7 mouse cellular contexts compared by ENCODE assay signal in genomic region chr8:11498281-11498680, GRCm38 (mm10). TPM values are rescaled to one million over a fixed set of nuclear protein-coding genes. Genes with fewer than 3 reads are reported as not detected.
DNase-seq lines count a peak whose midpoint lies in the region; ATAC-seq and TF ChIP-seq lines count a peak whose summit lies in the region.

No protein-coding gene starts in this region.

- DNase-seq in stomach, postnatal 0 days (ENCODE audit: low spot score), result no peak
- DNase-seq in ovary, adult 18-20 months (ENCODE audit: low spot score), result no peak
- no peak for DNase-seq in gastrocnemius, postnatal 10 days

- no peaks in the 10 kb centered on the region for H3K27me3 ChIP-seq in megakaryocyte, embryonic 14.5 days (replicated peaks)
- H3K27me3 ChIP-seq in forebrain, embryonic 15.5 days, result 0 out of 2 replicates have a peak, but pooled peaks cover 9% of the 10 kb centered on the region
- H3K27me3 ChIP-seq in liver, embryonic 16.5 days (ENCODE audit: control insufficient read depth, insufficient read depth, low read depth, low read length), result no peaks in the 10 kb centered on the region
- H3K27me3 ChIP-seq in stomach, postnatal 0 days (ENCODE audit: control insufficient read depth, insufficient read depth, low read length), result no peaks in the 10 kb centered on the region

- no peak overlapping the region for H3K27ac ChIP-seq in forebrain, embryonic 15.5 days (replicated peaks)
- H3K27ac ChIP-seq in liver, embryonic 16.5 days (ENCODE audit: low read length), result no peak overlapping the region
- H3K27ac ChIP-seq in stomach, postnatal 0 days (replicated peaks), result no peak overlapping the region

- H3K36me3 ChIP-seq in megakaryocyte, embryonic 14.5 days (replicated peaks; ENCODE audit: low read length), result peaks cover 28% of the 10 kb centered on the region
- H3K36me3 ChIP-seq in forebrain, embryonic 15.5 days, result peaks cover 7% of the 10 kb centered on the region; the same call in 1 of the 2 replicates
- no peaks in the 10 kb centered on the region; the same call in 1 of the 2 replicates for H3K36me3 ChIP-seq in liver, embryonic 16.5 days (ENCODE audit: control insufficient read depth, insufficient read depth)
- H3K36me3 ChIP-seq in stomach, postnatal 0 days (ENCODE audit: control insufficient read depth, insufficient read depth, low read length), result 0 out of 2 replicates have a peak, but pooled peaks cover 2% of the 10 kb centered on the region

- TF ChIP-seq CTCF in stomach, postnatal 0 days (IDR thresholded peaks at IDR 0.05; ENCODE audit: low read depth), result no peak

- H3K9ac ChIP-seq in forebrain, embryonic 15.5 days (replicated peaks), result peak overlapping the region; percentile 85; the same call in 1 of the 2 replicates
- H3K9ac ChIP-seq in liver, embryonic 16.5 days (ENCODE audit: low read depth, low read length), result peak overlapping the region; percentile 82
- no peak overlapping the region for H3K9ac ChIP-seq in stomach, postnatal 0 days (ENCODE audit: low read length)

- H3K9me3 ChIP-seq in megakaryocyte, embryonic 14.5 days, result no peaks in the 10 kb centered on the region
- no peaks in the 10 kb centered on the region for H3K9me3 ChIP-seq in forebrain, embryonic 15.5 days
- no peaks in the 10 kb centered on the region for H3K9me3 ChIP-seq in liver, embryonic 16.5 days (replicated peaks; ENCODE audit: control insufficient read depth, low read length)
- no peaks in the 10 kb centered on the region for H3K9me3 ChIP-seq in stomach, postnatal 0 days (ENCODE audit: control insufficient read depth, low read length)

- 81% methylated on average over 12 of the region's 12 CpGs for WGBS in forebrain, embryonic 15.5 days
- WGBS in liver, embryonic 16.5 days (ENCODE audit: insufficient replicate concordance), result 61% methylated on average over 12 of the region's 12 CpGs
- 52% methylated on average over 12 of the region's 12 CpGs for WGBS in stomach, postnatal 0 days

- peak overlapping the region; percentile 78 for H3K4me2 ChIP-seq in forebrain, embryonic 15.5 days (replicated peaks)
- peak overlapping the region; percentile 83 for H3K4me2 ChIP-seq in liver, embryonic 16.5 days (ENCODE audit: low read depth, low read length)
- H3K4me2 ChIP-seq in stomach, postnatal 0 days (replicated peaks; ENCODE audit: low read depth), result peak overlapping the region; percentile 73

- peaks cover 50% of the 10 kb centered on the region for H3K4me1 ChIP-seq in megakaryocyte, embryonic 14.5 days
- peaks cover 19% of the 10 kb centered on the region for H3K4me1 ChIP-seq in forebrain, embryonic 15.5 days
- peaks cover 16% of the 10 kb centered on the region for H3K4me1 ChIP-seq in liver, embryonic 16.5 days (ENCODE audit: control insufficient read depth, low read depth, low read length)
- no peaks in the 10 kb centered on the region for H3K4me1 ChIP-seq in stomach, postnatal 0 days (replicated peaks; ENCODE audit: control insufficient read depth, insufficient read depth)

- no peak for ATAC-seq in megakaryocyte, adult 5-6 weeks (ENCODE audit: poor library complexity, severe bottlenecking)
- no peak for ATAC-seq in forebrain, embryonic 15.5 days (replicated peaks)
- no peak for ATAC-seq in liver, embryonic 16.5 days (ENCODE audit: low read depth)
- no peak for ATAC-seq in stomach, postnatal 0 days (ENCODE audit: low FRiP score, low TSS enrichment)

- peak overlapping the region; percentile 97 for H3K4me3 ChIP-seq in megakaryocyte, embryonic 14.5 days (replicated peaks)
- H3K4me3 ChIP-seq in forebrain, embryonic 15.5 days, result peak overlapping the region; percentile 89
- H3K4me3 ChIP-seq in liver, embryonic 16.5 days (ENCODE audit: low read depth, low read length), result peak overlapping the region; percentile 94
- peak overlapping the region; percentile 86 for H3K4me3 ChIP-seq in stomach, postnatal 0 days (ENCODE audit: low read depth, low read length)

- TF ChIP-seq EP300 in stomach, postnatal 0 days (optimal IDR thresholded peaks at IDR 0.05), result no peak

RNA-seq across cellular contexts. Expression of gene Naxd, which starts 1.0 kb away (rescaled TPM):
- 49.5 and 114 TPM in 2 replicates for polyA plus RNA-seq in megakaryocyte, embryonic 14.5 days (2012; ENCODE audit: insufficient read depth, low replicate concordance)
- total RNA-seq in megakaryocyte, adult 5-6 weeks (2015), result 39.8 and 53.9 TPM in 2 replicates
- total RNA-seq in megakaryocyte, adult 5-6 weeks (2017), result 45.7 and 58.1 TPM in 2 replicates
- polyA plus RNA-seq in forebrain, embryonic 15.5 days (2015; fragmentation: Nextera tagmentation; extraction: Ambion mirVana), result 161 and 166 TPM in 2 replicates
- 37.0 and 38.0 TPM in 2 replicates for polyA plus RNA-seq in liver, embryonic 16.5 days (2015; fragmentation: Nextera tagmentation; extraction: Ambion mirVana)
- polyA plus RNA-seq in stomach, postnatal 0 days (2015; fragmentation: Nextera tagmentation; extraction: Ambion mirVana), result 79.1 and 84.8 TPM in 2 replicates
- 10 to 100 TPM; 25.8 to 30.6 TPM for total RNA-seq in gastrocnemius, postnatal 10 days (2021)

RNA-seq across cellular contexts. Expression of gene Rab20, which starts 19.8 kb away (rescaled TPM):
- polyA plus RNA-seq in megakaryocyte, embryonic 14.5 days (2012; ENCODE audit: insufficient read depth, low replicate concordance), result 13.3 TPM in 1 of 2 replicates, not detected in the other
- total RNA-seq in megakaryocyte, adult 5-6 weeks (2015), result 2.5 and 3.5 TPM in 2 replicates
- total RNA-seq in megakaryocyte, adult 5-6 weeks (2017), result 3.3 and 7.7 TPM in 2 replicates
- 0.91 and 1.2 TPM in 2 replicates for polyA plus RNA-seq in forebrain, embryonic 15.5 days (2015; fragmentation: Nextera tagmentation; extraction: Ambion mirVana)
- polyA plus RNA-seq in liver, embryonic 16.5 days (2015; fragmentation: Nextera tagmentation; extraction: Ambion mirVana), result 6.3 and 7.4 TPM in 2 replicates
- polyA plus RNA-seq in stomach, postnatal 0 days (2015; fragmentation: Nextera tagmentation; extraction: Ambion mirVana), result 9.6 and 9.9 TPM in 2 replicates
- total RNA-seq in gastrocnemius, postnatal 10 days (2021), result 1 to 10 TPM; 1.1 TPM

RNA-seq across cellular contexts. Expression of gene Cars2, which starts 52.3 kb away (rescaled TPM):
- 18.7 and 22.5 TPM in 2 replicates for polyA plus RNA-seq in megakaryocyte, embryonic 14.5 days (2012; ENCODE audit: insufficient read depth, low replicate concordance)
- 17.2 and 20.7 TPM in 2 replicates for total RNA-seq in megakaryocyte, adult 5-6 weeks (2015)
- total RNA-seq in megakaryocyte, adult 5-6 weeks (2017), result 23.3 and 25.5 TPM in 2 replicates
- polyA plus RNA-seq in forebrain, embryonic 15.5 days (2015; fragmentation: Nextera tagmentation; extraction: Ambion mirVana), result 27.9 and 30.2 TPM in 2 replicates
- polyA plus RNA-seq in liver, embryonic 16.5 days (2015; fragmentation: Nextera tagmentation; extraction: Ambion mirVana), result 10.1 and 11.8 TPM in 2 replicates
- polyA plus RNA-seq in stomach, postnatal 0 days (2015; fragmentation: Nextera tagmentation; extraction: Ambion mirVana), result 11.7 and 13.1 TPM in 2 replicates
- 10 to 100 TPM; 14.4 to 18.1 TPM for total RNA-seq in gastrocnemius, postnatal 10 days (2021)

RNA-seq across cellular contexts. Expression of gene Ing1, which starts 57.1 kb away (rescaled TPM):
- 5.4 and 39.4 TPM in 2 replicates for polyA plus RNA-seq in megakaryocyte, embryonic 14.5 days (2012; ENCODE audit: insufficient read depth, low replicate concordance)
- 42.5 and 42.9 TPM in 2 replicates for total RNA-seq in megakaryocyte, adult 5-6 weeks (2015)
- total RNA-seq in megakaryocyte, adult 5-6 weeks (2017), result 47.4 and 55.3 TPM in 2 replicates
- polyA plus RNA-seq in forebrain, embryonic 15.5 days (2015; fragmentation: Nextera tagmentation; extraction: Ambion mirVana), result 55.5 and 56.2 TPM in 2 replicates
- polyA plus RNA-seq in liver, embryonic 16.5 days (2015; fragmentation: Nextera tagmentation; extraction: Ambion mirVana), result 11.1 and 11.7 TPM in 2 replicates
- polyA plus RNA-seq in stomach, postnatal 0 days (2015; fragmentation: Nextera tagmentation; extraction: Ambion mirVana), result 23.1 and 23.2 TPM in 2 replicates
- 10 to 100 TPM; 26.5 to 29.0 TPM for total RNA-seq in gastrocnemius, postnatal 10 days (2021)
